Mouse (Mus musculus): Measurements from ENCODE around the gene Ehd4. TPM values are rescaled to one million over a fixed set of nuclear protein-coding genes. Genes with fewer than 3 reads are reported as not detected.

Gene Ehd4
- total and polyA plus RNA-seq, 3 experiments: 15.8 to 35.5 TPM; not detected in 1

GRCm38 (mm10) chr2:120117346-120117745, 37.1 kb downstream of the Ehd4 start:
- Histone ChIP-seq H3K4me3 (ENCODE audit: control insufficient read depth in 1 of 2, insufficient read depth in 1 of 2, low read depth in 2 of 2, low read length in 2 of 2) (no peak overlapping the region), H3K9ac (ENCODE audit: control insufficient read depth, low read depth, low read length, poor library complexity, severe bottlenecking) (no peak overlapping the region), H3K79me2 (ENCODE audit: control insufficient read depth, insufficient read depth, low read length, poor library complexity) (no peaks in the 10 kb centered on the region), H3K36me3 (ENCODE audit: control insufficient read depth in 1 of 2, insufficient read depth in 2 of 2, low read length in 2 of 2) (peaks cover 0 to 5% of the 10 kb centered on the region in 2 experiments; a peak in 2 of 4 replicates), H3K27ac (ENCODE audit: control insufficient read depth, low read depth, low read length) (no peak overlapping the region), H3K4me1 (ENCODE audit: control insufficient read depth in 1 of 2, insufficient read depth in 2 of 2, low read length in 2 of 2) (peaks cover 0 to 14% of the 10 kb centered on the region in 2 experiments; a peak in 2 of 4 replicates), H3K27me3 (ENCODE audit: control insufficient read depth in 1 of 2, insufficient read depth in 2 of 2, low read length in 2 of 2) (no peaks in the 10 kb centered on the region), H3K9me3 (replicated peaks; ENCODE audit: insufficient read depth, low read length) (no peaks in the 10 kb centered on the region)
- peak; percentile 13 for DNase-seq (ENCODE audit: low read depth, low spot score)
- no peak for TF ChIP-seq KAT2A (conservative IDR thresholded peaks at IDR 0.05; ENCODE audit: low read depth, low read length)
- TF ChIP-seq ZC3H11A (IDR thresholded peaks at IDR 0.05; ENCODE audit: low read depth, low read length): no peak
- no peak for TF ChIP-seq CHD1 (IDR thresholded peaks at IDR 0.05; ENCODE audit: low read depth, low read length)
- no peak for TF ChIP-seq ELF1 (IDR thresholded peaks at IDR 0.05; ENCODE audit: low read depth, low read length)
- peak; percentile 38; the same call in 1 of the 2 replicates for TF ChIP-seq MXI1 (IDR thresholded peaks at IDR 0.05; ENCODE audit: low read depth, low read length)
- peak; percentile 77 for TF ChIP-seq TCF12 (IDR thresholded peaks at IDR 0.05; ENCODE audit: low read depth, low read length)
- TF ChIP-seq EP300 (IDR thresholded peaks at IDR 0.05; ENCODE audit: low read depth in 1 of 2, low read length in 2 of 2): peak; percentile 64 to 78
- TF ChIP-seq TAL1 (IDR thresholded peaks at IDR 0.05; ENCODE audit: low read length): no peak
- TF ChIP-seq POLR2AphosphoS5 (IDR thresholded peaks at IDR 0.05; ENCODE audit: borderline replicate concordance, low read depth, low read length): no peak
- no peak for TF ChIP-seq CTCF (IDR thresholded peaks at IDR 0.05 in 2 of 3, conservative IDR thresholded peaks at IDR 0.05 in 1 of 3; ENCODE audit: control insufficient read depth in 1 of 3, insufficient read depth in 1 of 3, low read depth in 2 of 3, low read length in 3 of 3, poor library complexity in 1 of 3, severe bottlenecking in 1 of 3)
- TF ChIP-seq JUND (IDR thresholded peaks at IDR 0.05; ENCODE audit: low read depth, low read length): no peak
- peak; percentile 37; the same call in 1 of the 2 replicates for TF ChIP-seq BHLHE40 (IDR thresholded peaks at IDR 0.05; ENCODE audit: borderline replicate concordance, low read depth, low read length)
- TF ChIP-seq NRF1 (IDR thresholded peaks at IDR 0.05; ENCODE audit: insufficient read depth, low read depth, low read length, poor library complexity, severe bottlenecking): no peak
- TF ChIP-seq MAZ (IDR thresholded peaks at IDR 0.05; ENCODE audit: low read depth, low read length): no peak; the same call in 1 of the 2 replicates
- TF ChIP-seq MYC (IDR thresholded peaks at IDR 0.05; ENCODE audit: low read depth, low read length): no peak
- no peak for TF ChIP-seq MYB (IDR thresholded peaks at IDR 0.05; ENCODE audit: low read depth, low read length)
- TF ChIP-seq CHD2 (IDR thresholded peaks at IDR 0.05; ENCODE audit: low read length): no peak
- no peak for TF ChIP-seq GABPA (IDR thresholded peaks at IDR 0.05; ENCODE audit: low read depth, low read length)
- no peak for TF ChIP-seq USF1 (IDR thresholded peaks at IDR 0.05; ENCODE audit: low read depth, low read length)
- TF ChIP-seq SMC3 (IDR thresholded peaks at IDR 0.05; ENCODE audit: low read depth, low read length): no peak
- TF ChIP-seq MEF2A (IDR thresholded peaks at IDR 0.05; ENCODE audit: extremely low read depth, insufficient replicate concordance, low read depth, low read length, poor library complexity, severe bottlenecking): no peak
- TF ChIP-seq ZKSCAN1 (IDR thresholded peaks at IDR 0.05; ENCODE audit: low read depth, low read length): no peak
- peak; percentile 67 for TF ChIP-seq ETS1 (IDR thresholded peaks at IDR 0.05; ENCODE audit: low read depth, low read length)
- TF ChIP-seq POLR2AphosphoS2 (IDR thresholded peaks at IDR 0.05; ENCODE audit: low read length): no peak
- no peak for TF ChIP-seq TBP (IDR thresholded peaks at IDR 0.05; ENCODE audit: low read depth, low read length)
- no peak for TF ChIP-seq RAD21 (IDR thresholded peaks at IDR 0.05; ENCODE audit: low read depth, low read length)
- no peak for TF ChIP-seq E2F4 (IDR thresholded peaks at IDR 0.05; ENCODE audit: borderline replicate concordance, low read depth, low read length)
- TF ChIP-seq UBTF (IDR thresholded peaks at IDR 0.05; ENCODE audit: borderline replicate concordance, insufficient read depth, low read depth, low read length): no peak
- TF ChIP-seq POLR2A (IDR thresholded peaks at IDR 0.05; ENCODE audit: control insufficient read depth in 1 of 2, insufficient read depth in 1 of 2, low read depth in 1 of 2, low read length in 2 of 2, poor library complexity in 1 of 2): no peak
- peak; percentile 45; the same call in 1 of the 2 replicates for TF ChIP-seq SIN3A (IDR thresholded peaks at IDR 0.05; ENCODE audit: low read length)
- peak; percentile 53 for TF ChIP-seq RCOR1 (IDR thresholded peaks at IDR 0.05; ENCODE audit: low read depth, low read length)
- no peak for TF ChIP-seq MAFK (IDR thresholded peaks at IDR 0.05; ENCODE audit: borderline replicate concordance, low read depth, low read length)
- peak; percentile 68 for TF ChIP-seq GATA1 (IDR thresholded peaks at IDR 0.05; ENCODE audit: low read depth, low read length)
- TF ChIP-seq ZNF384 (IDR thresholded peaks at IDR 0.05; ENCODE audit: low read depth, low read length): no peak
- TF ChIP-seq USF2 (IDR thresholded peaks at IDR 0.05; ENCODE audit: borderline replicate concordance in 1 of 2, insufficient read depth in 1 of 2, low read depth in 1 of 2, low read length in 2 of 2): no peak
- no peak for TF ChIP-seq ZMIZ1 (IDR thresholded peaks at IDR 0.05; ENCODE audit: low read depth, low read length)
- no peak for TF ChIP-seq HCFC1 (IDR thresholded peaks at IDR 0.05; ENCODE audit: low read depth, low read length)
- no peak for TF ChIP-seq NELFE (IDR thresholded peaks at IDR 0.05; ENCODE audit: low read depth, low read length)
